Mouse (Mus musculus) heart, adult 2 months (tissue): ENCODE results near the gene Rccd1. TPM values are rescaled to one million over a fixed set of nuclear protein-coding genes. Genes with fewer than 3 reads are reported as not detected.

Experiments
- DNase-seq, 2 experiments: peaks; one replicate each; pipeline ENCODE4 v3.0.0; 2021
- H3K27ac ChIP-seq: fragments of 200-600 bp; 2 replicates; pipeline ENCODE4 v1.8.1; 2022
- H3K27me3 ChIP-seq: fragments of 200-500 bp; 2 replicates; pipeline ENCODE4 v1.6.1; 2012; ENCODE audit warnings: mild to moderate bottlenecking, low read length, inconsistent platforms, mixed read lengths; ENCODE audit not compliant: control insufficient read depth, insufficient read depth
- H3K36me3 ChIP-seq: fragments of 200-500 bp; 2 replicates; pipeline ENCODE4 v1.6.1; 2012; ENCODE audit warnings: low read length, inconsistent platforms; ENCODE audit not compliant: control insufficient read depth, insufficient read depth
- H3K4me1 ChIP-seq: fragments of 200-500 bp; 2 replicates; pipeline ENCODE4 v1.6.1; 2011; ENCODE audit warnings: low read length; ENCODE audit not compliant: control insufficient read depth, insufficient read depth
- H3K4me3 ChIP-seq: fragments of 200-600 bp; 2 replicates; pipeline ENCODE4 v1.8.1; 2022
- H3K79me2 ChIP-seq: fragments of 200-500 bp; replicated peaks from 2 replicates; pipeline ENCODE4 v1.6.1; 2012; ENCODE audit warnings: mild to moderate bottlenecking, inconsistent platforms, low read length, moderate library complexity, mixed read lengths; ENCODE audit not compliant: control insufficient read depth, insufficient read depth
- H3K9ac ChIP-seq: fragments of 200-500 bp; 2 replicates; pipeline ENCODE4 v1.6.1; 2012; ENCODE audit warnings: low read depth, mild to moderate bottlenecking, control low read depth, inconsistent platforms, low read length, mixed read lengths
- CTCF ChIP-seq: fragments of 200-600 bp; IDR thresholded peaks from 2 replicates; pipeline ENCODE4 v1.8.1; 2022; ENCODE audit warnings: antibody characterized with exemption, mild to moderate bottlenecking, moderate library complexity
- EP300 ChIP-seq: fragments of 200-500 bp; IDR thresholded peaks from 2 replicates; pipeline ENCODE4 v1.6.1; 2011; ENCODE audit warnings: low read depth, low read length, control low read depth; ENCODE audit not compliant: insufficient read depth
- POLR2A ChIP-seq: fragments of 200-500 bp; IDR thresholded peaks from 2 replicates; pipeline ENCODE4 v1.6.1; 2011; ENCODE audit warnings: mild to moderate bottlenecking, low read depth, low read length, control low read depth; ENCODE audit not compliant: insufficient read depth
- WGBS: fragments of 180-500 bp; shearing (Covaris S2); methylation state at CpG from one replicate; pipeline ENCODE4 v1.1.7; 2018; 5-methylcytosine and 5-hydroxymethylcytosine counted together
- intact Hi-C: fragments of 180-260 bp; cut with DNase I; formaldehyde crosslinking; loops from one replicate; pipeline ENCODE4 v1.15.1; 2025
- polyA plus RNA-seq: library from polyadenylated mRNA; depleted of rRNA; stranded (reverse); fragments of >200 nt; gene quantifications from 2 replicates; pipeline ENCODE4 v1.2.3, GENCODE M21; 2012
- total RNA-seq, 2 experiments: library from RNA; stranded (reverse); gene quantifications; 2 replicates each; pipeline ENCODE4 v1.2.3; 2021

The Rccd1 gene
- total and polyA plus RNA-seq, 3 experiments = 5.6 to 7.0 (median 6.1) TPM

DNA sequence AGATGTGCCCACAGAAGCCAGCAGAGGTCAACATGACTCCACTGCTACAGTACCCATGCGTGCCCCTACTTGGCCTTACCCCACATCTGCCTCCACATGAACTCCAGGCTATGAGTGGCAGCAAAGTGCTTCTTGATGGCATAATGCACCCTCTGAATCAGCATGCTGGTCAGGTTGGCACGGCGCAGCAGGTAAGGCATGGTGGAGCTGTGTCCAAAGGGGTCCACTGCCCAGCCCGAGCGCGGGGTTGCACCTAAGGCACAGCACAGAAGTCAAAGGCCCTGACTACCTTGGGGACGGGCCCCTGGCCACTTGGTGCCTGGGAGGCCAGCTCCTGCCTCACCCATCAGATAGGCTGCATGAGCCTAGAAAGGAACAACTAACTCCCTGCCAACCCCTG is 43.0 kb upstream of the Rccd1 start:
- Histone ChIP-seq H3K27ac (no peak overlapping the region), H3K4me1 (peaks cover 9% of the 10 kb centered on the region), H3K27me3 (no peaks in the 10 kb centered on the region), H3K36me3 (no peaks in the 10 kb centered on the region), H3K9ac (no peak overlapping the region), H3K4me3 (no peak overlapping the region), H3K79me2 (no peaks in the 10 kb centered on the region)
- intact Hi-C loops = no loop called here
- TF ChIP-seq POLR2A = no peak
- TF ChIP-seq EP300 = no peak
- TF ChIP-seq CTCF = no peak
- 97% methylated on average over 7 of the region's 7 CpGs for WGBS
- DNase-seq = no peak

DNA sequence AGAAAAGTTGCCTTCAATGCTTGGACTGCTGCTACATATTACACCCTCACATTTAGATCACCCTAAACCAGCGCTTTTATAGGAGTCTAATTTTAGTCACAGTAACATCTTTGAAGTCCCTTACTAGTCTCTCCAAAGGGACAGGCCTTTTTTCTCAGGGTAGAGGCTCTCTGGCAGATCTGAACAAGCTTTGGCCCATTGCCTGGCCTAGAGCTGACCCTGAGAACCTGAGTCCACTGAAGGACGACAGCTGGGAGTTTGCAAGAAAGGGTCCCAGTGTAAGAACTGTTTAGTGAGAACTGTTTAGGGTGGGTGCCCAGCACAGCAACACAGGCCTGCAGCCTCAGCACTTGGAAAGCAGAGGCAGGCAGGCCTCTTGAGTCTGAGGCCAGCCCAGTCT is 41.5 kb upstream of the Rccd1 start:
- Histone ChIP-seq H3K4me1 (peaks cover 9% of the 10 kb centered on the region), H3K27ac (no peak overlapping the region), H3K9ac (no peak overlapping the region), H3K27me3 (no peaks in the 10 kb centered on the region), H3K79me2 (no peaks in the 10 kb centered on the region), H3K36me3 (no peaks in the 10 kb centered on the region), H3K4me3 (no peak overlapping the region)
- TF ChIP-seq CTCF (no peak), POLR2A (no peak), EP300 (no peak)
- WGBS = 39% methylated on average over 2 of the region's 2 CpGs
- intact Hi-C loops = no loop called here
- DNase-seq = peak in 1 of 2 experiments; percentile 52

DNA sequence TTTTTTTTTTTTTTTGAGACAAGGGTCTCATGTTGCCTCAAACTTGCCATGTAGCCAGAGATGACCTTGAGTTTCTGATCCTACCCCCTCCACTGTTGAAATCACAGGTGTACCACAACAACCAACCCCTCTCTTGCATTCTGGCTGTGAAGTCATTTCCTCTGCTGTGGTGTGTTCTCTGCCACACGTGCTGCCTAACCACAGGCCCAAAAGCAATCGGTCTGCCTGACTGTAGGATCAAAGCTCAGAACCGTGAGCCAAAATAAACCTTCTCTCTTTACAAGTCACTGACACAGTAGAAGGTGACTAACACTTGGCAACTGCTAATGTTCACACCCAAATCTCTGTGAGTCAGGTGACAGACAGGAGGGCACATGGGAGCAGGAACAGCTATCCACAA is 36.2 kb upstream of the Rccd1 start:
- Histone ChIP-seq H3K27me3 (no peaks in the 10 kb centered on the region), H3K4me3 (no peak overlapping the region), H3K79me2 (no peaks in the 10 kb centered on the region), H3K27ac (no peak overlapping the region), H3K4me1 (no peaks in the 10 kb centered on the region), H3K36me3 (no peaks in the 10 kb centered on the region), H3K9ac (no peak overlapping the region)
- WGBS = 55% methylated on average over 3 of the region's 3 CpGs
- DNase-seq = no peak
- intact Hi-C loops = no loop called here
- no peak for TF ChIP-seq EP300
- no peak for TF ChIP-seq CTCF
- no peak for TF ChIP-seq POLR2A

DNA sequence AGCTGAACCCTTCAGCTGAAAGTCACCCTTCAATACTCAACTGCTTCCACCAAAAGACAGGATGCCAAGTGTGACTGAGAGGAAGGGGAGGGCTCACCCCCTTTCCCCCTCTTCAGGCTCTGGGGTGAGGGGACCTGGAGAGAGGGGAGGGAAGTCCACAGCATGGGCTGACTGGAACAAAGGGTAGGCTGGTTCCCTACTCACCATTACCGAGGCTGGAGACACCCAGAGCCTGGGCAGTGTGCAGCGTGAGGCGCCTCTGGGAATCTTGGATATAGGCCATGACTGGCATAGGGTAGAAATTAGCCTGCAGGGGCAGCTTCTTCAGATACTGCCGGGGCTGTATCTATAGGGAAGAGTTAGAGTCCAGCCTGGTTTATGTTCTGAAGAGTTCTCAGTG is 33.8 kb upstream of the Rccd1 start:
- no peak overlapping the region for H3K9ac ChIP-seq
- no peaks in the 10 kb centered on the region for H3K4me1 ChIP-seq
- 62% methylated on average over 4 of the region's 4 CpGs for WGBS
- no peak overlapping the region for H3K27ac ChIP-seq
- H3K4me3 ChIP-seq = no peak overlapping the region
- TF ChIP-seq CTCF (no peak), POLR2A (no peak), EP300 (no peak)
- H3K79me2 ChIP-seq = no peaks in the 10 kb centered on the region
- no peaks in the 10 kb centered on the region for H3K27me3 ChIP-seq
- no peaks in the 10 kb centered on the region for H3K36me3 ChIP-seq
- intact Hi-C loops = no loop called here
- no peak for DNase-seq

DNA sequence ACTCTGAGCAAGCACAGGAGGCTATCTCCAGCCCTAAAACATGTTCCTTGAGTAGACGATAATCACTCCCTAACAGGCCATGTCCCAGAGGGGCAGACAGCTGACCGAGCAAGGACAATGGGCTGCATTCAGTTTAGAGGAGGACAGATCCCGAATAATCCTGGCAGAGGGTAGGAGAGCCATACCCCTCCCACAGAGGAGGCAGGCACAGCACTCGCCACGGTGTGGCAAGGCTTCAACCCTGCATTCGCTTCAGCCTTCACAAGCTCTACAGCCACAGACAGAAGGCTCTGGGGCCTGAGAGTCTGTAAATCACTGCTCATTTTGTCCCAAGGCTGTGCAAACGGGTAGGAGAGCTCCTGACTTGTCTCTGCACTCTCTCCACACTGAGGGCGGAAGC is 32.9 kb upstream of the Rccd1 start:
- no peak for DNase-seq
- Histone ChIP-seq H3K4me1 (no peaks in the 10 kb centered on the region), H3K36me3 (no peaks in the 10 kb centered on the region), H3K9ac (no peak overlapping the region), H3K27me3 (no peaks in the 10 kb centered on the region), H3K27ac (no peak overlapping the region), H3K4me3 (no peak overlapping the region), H3K79me2 (no peaks in the 10 kb centered on the region)
- TF ChIP-seq POLR2A = no peak
- 64% methylated on average over 8 of the region's 8 CpGs for WGBS
- intact Hi-C loops = no loop called here

DNA sequence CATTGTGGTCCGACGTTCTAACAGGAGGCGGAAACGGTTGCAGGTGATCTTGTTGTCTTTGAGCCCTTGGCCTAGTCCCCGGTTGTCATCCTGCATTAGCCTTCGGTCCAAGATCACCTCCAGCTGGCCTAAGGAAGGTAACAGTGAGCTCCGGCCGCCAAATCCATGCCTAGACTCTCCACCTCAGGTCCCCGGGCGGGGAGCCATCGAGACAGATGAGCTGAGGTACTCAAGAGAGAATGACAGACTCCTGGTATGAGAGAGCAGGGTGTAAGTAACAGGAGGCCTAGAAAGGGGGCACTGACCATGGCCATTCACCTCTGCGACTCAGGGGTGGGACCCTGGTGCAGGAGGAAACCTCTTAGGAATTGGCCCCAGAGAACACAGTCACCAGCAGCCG is 32.1 kb upstream of the Rccd1 start:
- Histone ChIP-seq H3K9ac (no peak overlapping the region), H3K4me1 (no peaks in the 10 kb centered on the region), H3K36me3 (no peaks in the 10 kb centered on the region), H3K79me2 (no peaks in the 10 kb centered on the region), H3K4me3 (no peak overlapping the region), H3K27me3 (no peaks in the 10 kb centered on the region), H3K27ac (no peak overlapping the region)
- intact Hi-C loops = no loop called here
- 86% methylated on average over 13 of the region's 13 CpGs for WGBS
- no peak for DNase-seq
- TF ChIP-seq EP300 = no peak
- no peak for TF ChIP-seq POLR2A
- TF ChIP-seq CTCF = no peak
